Mouse (Mus musculus): ENCODE results near the gene Vmn2r26. TPM values are rescaled to one million over a fixed set of nuclear protein-coding genes. Genes with fewer than 3 reads are reported as not detected.

Gene Vmn2r26
- polyA plus RNA-seq (2014; fragmentation: Illumina TruSeq; extraction: RNeasy Lipid Tissue Mini Kit (QIAGEN cat#74804); ENCODE audit: low read depth, low replicate concordance): 0.05 TPM

GRCm38 (mm10) chr6:124024268-124024667 lies at the start of gene Vmn2r26:
Vmn2r26 (plus strand) TSS chr6:124024568.

Other genes with a start within 250 kb of the Vmn2r26 start
- not detected for gene Vmn2r24, start 245.7 kb upstream of the Vmn2r26 start, polyA plus RNA-seq (2014; fragmentation: Illumina TruSeq; extraction: RNeasy Lipid Tissue Mini Kit (QIAGEN cat#74804); ENCODE audit: low read depth, low replicate concordance)
- not detected for gene Vmn2r25, start 171.1 kb upstream of the Vmn2r26 start, polyA plus RNA-seq (2014; fragmentation: Illumina TruSeq; extraction: RNeasy Lipid Tissue Mini Kit (QIAGEN cat#74804); ENCODE audit: low read depth, low replicate concordance)
- gene Vmn2r27, start 207.3 kb downstream of the Vmn2r26 start, polyA plus RNA-seq (2014; fragmentation: Illumina TruSeq; extraction: RNeasy Lipid Tissue Mini Kit (QIAGEN cat#74804); ENCODE audit: low read depth, low replicate concordance): not detected

Measured in liver, adult 10 weeks (tissue).